Mouse (Mus musculus): ENCODE data around the gene Mob4.

DNA sequence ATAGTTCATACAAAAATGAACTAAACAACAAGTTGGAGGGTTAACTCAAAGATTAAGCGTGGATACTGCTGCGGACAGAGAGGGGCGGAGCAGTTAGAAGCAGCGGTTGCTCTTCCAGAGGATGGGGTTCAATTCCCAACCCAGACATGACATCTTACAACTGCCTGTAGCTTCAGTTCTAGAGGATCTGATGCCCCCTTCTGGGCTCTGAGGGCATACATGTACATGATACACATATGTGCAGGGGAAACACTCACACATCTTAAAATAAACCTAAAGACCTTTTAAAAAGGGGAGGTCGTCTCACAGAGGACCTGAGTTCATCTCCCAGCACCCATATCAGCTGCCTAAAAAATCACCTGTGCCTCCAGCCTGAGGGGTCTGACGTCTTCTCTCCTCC is 54.7 kb downstream of the Mob4 start:
- TF ChIP-seq POLR2A (IDR thresholded peaks at IDR 0.05; ENCODE audit: extremely low read depth, insufficient read depth, low read length) (no peak), CTCF (IDR thresholded peaks at IDR 0.05; ENCODE audit: extremely low read depth, insufficient read depth, low read length) (no peak)

All from cortical plate, adult 2 months (tissue).